Mouse (Mus musculus) ZHBTc4 (cell line): ENCODE data around the gene Schip1.
A peak's percentile ranks its signal among the peaks of the same experiment; 100 is the strongest.

Source experiments
- DNase-seq: peaks from one replicate; pipeline ENCODE4 v3.0.0-alpha.2; 2011; ENCODE audit warnings: low read depth, low spot score

Schip1 gene

GRCm38 (mm10) chr3:68556891-68557290, 492.3 kb downstream of the Schip1 start:
- DNase-seq = no peak

GRCm38 (mm10) chr3:68558744-68559143, 494.1 kb downstream of the Schip1 start:
- DNase-seq = no peak

- DNase-seq = no peak
Measured at GRCm38 (mm10) chr3:68560057-68560456, 495.5 kb downstream of the Schip1 start.

GRCm38 (mm10) chr3:68562838-68563237, 498.2 kb downstream of the Schip1 start:
- no peak for DNase-seq

- no peak for DNase-seq
Measured at GRCm38 (mm10) chr3:68563922-68564321, 499.3 kb downstream of the Schip1 start.

DNA sequence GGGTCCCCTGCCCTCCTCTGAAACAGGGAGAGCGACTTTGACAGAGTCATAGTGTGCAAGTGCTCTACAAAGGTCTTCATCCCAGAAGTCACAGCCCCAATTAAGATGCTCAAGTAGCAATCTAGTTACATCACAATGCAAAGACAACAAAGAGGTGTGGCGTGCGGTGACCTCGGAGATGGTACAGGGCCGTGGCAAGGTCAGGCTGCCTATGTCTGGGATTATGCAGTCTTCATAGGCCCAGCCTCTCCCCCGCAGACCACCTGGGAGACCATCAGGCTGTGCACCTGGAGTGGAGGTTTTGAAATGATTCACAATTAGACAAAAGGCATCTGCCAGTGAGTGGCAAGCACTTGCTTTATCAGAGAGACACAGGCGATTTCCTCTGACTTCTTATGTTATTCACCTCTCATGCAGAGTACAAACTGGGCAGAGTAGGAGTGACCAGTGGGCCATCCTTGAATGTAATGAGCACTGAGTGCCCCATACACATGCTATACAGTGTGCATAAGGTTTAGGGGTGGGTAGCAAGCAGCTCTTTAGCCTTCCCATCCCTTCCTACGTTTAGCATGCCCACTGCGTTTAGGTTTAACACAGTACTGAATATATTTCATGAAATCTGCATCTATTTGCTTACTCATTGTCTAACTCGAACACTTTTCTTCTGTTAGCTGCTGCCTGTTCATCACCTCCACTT, 500.5 kb downstream of the Schip1 start:
- DNase-seq = peak; percentile 96

DNA sequence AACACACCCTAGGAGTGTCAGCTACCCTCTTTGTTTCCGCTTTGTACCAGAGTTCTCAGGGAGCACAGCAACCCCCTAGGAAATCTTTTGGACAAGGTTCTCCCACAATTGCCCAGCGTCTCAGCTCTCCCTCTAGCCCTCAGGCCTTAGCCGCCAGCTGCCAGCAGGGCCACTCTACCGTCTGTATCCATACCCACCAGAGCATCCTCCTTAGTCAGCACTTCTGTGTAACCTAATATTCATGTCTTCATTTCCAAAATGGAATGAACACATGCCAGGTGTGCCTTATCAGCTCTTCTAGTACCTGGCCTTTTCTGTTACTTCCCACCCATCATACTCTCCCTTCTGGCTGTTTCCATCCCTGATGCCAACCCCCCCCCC, 501.1 kb downstream of the Schip1 start:
- no peak for DNase-seq

DNA sequence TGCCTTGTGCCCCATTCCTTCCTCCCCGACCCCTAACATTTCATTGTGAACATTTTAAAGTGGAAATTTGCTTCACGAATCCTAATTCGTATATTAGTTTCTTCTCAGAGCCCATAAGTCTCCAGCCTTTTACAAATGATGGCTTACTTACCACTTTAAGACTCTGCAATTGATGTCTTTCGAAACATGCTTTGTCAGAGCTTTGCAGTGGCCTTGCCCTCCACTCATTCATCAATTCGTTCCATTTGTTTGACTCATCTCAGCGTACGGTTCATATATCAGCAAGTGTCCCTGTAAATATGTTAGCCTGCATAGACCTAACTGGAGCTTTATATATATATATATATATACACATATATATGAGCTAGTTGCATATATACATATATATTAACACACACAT, 503.0 kb downstream of the Schip1 start:
- DNase-seq = no peak

GRCm38 (mm10) chr3:68568149-68568548, 503.5 kb downstream of the Schip1 start:
- no peak for DNase-seq

DNA sequence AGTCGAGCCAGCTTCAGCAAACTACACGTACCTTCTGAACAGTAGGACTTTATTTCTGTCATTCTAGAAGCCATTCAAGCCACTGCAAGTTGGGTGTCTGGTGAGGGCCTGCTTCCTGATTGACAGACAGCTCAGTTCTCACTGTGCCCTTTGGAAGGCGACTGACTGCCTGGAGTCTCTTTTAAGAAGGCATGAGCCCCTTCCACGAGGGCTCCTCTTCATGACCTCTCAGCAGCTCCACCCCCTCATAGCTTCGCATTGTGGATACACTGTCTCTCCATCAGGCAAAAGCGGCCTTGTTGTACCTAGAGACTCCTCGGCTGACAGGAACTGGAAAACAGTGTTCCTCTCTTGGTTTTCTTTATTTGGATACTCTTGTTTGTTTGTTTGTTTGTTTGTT, 504.1 kb downstream of the Schip1 start:
- peak; percentile 53 for DNase-seq

- DNase-seq = no peak
Measured at GRCm38 (mm10) chr3:68570319-68570718, 505.7 kb downstream of the Schip1 start.

DNA sequence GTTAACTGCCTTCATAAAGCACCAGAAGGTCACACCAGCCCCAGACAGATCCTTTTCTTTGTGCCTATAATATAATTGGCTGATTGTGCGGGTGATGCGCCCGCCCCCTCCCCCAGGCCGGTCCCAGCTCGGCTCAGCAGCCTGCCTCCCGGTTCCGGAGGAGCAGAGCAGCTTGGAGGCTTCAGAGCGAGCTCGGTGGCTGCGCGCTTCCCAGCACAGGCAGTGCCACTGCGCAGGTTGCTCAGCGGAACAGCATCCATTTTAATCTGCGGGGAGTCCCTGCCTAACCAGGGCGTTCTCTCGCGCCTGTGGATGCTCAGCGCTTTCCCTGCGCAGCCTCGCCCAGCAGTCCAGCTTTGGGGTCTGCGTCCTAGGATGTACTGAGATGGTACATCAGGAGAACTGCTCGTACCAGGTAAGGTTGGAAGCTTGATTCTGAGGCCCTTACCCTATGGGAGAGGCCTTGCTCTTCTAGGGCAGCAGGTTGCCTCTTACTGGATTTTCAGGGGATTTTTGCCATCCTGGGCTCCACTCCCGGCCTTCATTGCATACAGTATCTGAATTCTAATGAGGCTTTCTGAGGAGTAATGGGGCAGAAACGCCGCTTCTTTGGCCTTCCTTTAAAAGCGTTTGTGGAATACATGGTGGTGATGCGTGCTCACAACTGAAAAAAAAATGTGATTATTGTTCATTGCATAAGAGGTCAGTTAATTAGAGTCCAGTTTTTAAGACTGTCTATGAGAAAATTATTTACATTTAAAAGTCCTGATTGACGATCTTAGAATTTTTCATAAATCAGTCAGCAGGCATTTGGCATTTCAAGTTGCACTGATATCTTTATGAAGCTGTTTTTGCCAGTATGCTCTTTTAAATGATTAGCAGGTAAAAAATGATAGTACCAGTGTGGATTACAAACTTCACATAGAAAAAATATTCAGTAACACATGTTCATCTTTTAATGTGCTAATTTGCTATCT, 507.9 kb downstream of the Schip1 start:
- peak; percentile 90 for DNase-seq

- no peak for DNase-seq
Measured at GRCm38 (mm10) chr3:68573226-68573624, 508.6 kb downstream of the Schip1 start.

GRCm38 (mm10) chr3:68574097-68574496, 509.5 kb downstream of the Schip1 start:
- no peak for DNase-seq

DNA sequence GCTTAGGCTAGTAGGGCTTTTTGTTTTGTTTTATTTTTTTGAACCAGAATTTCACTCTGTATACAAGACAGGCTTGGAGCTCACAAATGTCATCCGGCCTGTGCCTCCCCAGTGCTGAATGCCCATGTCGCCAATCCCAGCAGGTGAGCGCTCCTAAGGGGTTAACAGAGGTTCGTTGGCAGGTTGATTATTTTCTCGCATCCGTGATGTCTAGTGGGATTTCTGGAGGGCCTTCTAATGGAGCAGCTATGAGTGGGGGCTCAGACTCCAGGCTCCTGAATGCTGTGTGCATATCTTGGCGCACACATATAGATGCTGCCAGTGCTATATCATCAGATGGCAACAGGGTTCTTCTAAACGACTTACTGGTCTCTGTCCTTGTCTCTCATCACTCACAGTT, 510.0 kb downstream of the Schip1 start:
- DNase-seq = no peak

DNA sequence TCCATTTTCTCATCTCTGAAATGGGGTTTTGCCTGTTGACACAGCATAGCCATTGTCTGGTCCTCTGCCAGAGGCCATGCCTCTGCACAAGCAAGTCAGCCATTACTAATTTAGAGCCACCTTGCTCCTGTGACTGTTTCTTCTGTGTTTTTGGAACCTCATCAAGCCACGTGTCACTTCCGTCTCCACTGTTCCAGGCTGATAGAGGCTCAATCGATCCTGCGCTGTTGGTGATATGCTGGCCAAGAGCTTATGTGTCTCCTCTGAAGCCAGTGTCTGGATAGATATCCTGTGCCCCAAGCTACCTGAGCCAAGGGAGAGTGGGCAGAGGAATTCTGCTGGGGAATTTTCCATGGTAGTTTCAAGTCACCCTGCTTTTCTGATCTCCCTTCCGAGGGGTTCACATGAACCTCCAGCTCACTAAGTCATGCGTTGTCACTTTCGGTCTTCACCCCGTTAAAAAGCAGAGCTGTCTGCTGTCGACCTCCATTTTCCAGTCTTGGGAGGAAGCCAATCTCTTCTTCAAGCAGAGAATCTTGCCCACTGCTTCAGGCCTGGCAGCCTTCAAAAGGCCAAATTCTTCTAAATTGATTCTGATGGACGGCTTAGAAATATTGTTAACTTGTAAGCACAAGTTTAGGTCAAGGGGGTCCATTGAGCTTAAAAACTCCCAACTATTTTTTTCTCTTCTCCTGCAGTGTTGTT, 511.2 kb downstream of the Schip1 start:
- DNase-seq = no peak

DNA sequence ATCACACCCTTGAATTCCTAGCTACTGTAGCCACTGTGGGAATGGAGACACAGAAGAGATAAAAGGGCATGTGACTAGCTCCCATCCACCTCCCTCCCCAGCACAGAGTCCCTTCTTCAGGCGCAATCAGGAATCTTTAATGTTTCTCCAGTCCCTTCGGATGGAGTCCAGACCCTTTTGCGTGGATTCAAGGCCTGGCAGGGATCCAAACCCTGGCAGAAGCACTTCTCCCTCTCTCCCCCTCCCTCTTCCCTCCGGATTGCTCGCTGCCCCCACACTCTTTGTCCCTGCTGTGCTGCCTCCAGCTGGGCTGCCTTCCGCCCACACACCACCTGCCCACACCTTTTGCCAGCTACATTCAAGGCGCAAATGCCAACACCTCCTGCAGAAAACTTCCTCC, 511.8 kb downstream of the Schip1 start:
- peak; percentile 30 for DNase-seq

DNA sequence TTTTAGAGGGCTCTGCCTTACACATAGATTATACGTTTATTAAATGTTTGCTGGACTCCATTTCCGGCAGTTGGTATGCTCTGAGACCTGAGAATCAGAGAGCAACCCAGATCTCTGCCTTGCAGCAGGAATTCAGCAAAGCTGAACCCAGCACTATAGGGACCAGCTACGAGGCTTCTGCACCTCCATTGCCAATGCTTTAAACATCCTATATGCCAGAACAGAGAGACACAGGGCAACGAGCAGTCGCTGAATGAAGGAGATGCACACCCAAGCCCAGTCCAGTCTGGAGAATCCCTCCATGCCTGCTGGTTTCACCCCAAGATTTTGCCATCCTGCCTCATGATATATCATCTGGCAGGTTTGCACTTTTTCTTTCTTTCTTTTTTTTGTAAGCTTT, 512.3 kb downstream of the Schip1 start:
- DNase-seq = no peak

- DNase-seq = peak; percentile 80
Measured at GRCm38 (mm10) chr3:68581591-68581990, 517.0 kb downstream of the Schip1 start.

DNA sequence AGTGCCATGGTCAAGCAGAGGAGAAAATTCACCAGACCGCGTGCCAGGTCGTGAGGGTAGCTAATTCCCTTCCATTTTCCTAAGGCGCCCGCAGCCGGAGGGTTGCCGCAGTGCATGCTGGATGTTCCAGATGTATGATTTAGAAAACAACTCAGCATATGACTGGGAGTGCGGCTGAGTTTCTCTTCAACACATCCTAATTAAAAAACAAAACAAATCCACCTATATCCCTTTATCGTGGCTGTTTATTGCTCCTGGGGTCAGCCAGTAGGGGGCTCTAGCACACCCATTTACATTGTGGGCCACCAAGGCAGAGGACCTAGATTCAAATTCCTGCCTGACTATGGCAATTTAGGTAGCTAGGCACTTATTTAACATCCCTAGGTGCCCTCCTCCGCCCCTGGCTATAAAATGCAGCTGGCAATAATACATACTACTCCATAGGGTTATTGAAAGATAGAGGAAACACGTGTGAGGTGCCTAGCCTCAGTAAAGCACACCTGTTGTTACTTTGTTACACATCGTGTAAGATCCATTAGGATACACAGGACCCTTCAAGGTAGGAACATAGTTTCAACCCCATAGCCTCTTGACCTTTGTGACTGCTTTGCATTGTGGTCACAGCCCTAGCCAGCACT, 517.6 kb downstream of the Schip1 start:
- peak; percentile 56 for DNase-seq

- DNase-seq = peak; percentile 32
Measured at GRCm38 (mm10) chr3:68583031-68583693, 518.6 kb downstream of the Schip1 start.
